Mouse (Mus musculus) ovary, postnatal 10 days (tissue): Measurements from ENCODE around the gene Rassf8.

ENCODE experiments used
- DNase-seq: peaks from one replicate; pipeline ENCODE4 v3.0.0; 2022; ENCODE audit warnings: low spot score

The Rassf8 gene

GRCm38 (mm10) chr6:145862739-145863064 is 116.2 kb downstream of the Rassf8 start:
- DNase-seq, result no peak

GRCm38 (mm10) chr6:145863065-145863971 is 116.8 kb downstream of the Rassf8 start:
- DNase-seq, result peak; percentile 23

GRCm38 (mm10) chr6:145864171-145864570 is 117.6 kb downstream of the Rassf8 start:
- no peak for DNase-seq

- DNase-seq, result peak; percentile 25
These were observed 118.8 kb downstream of the Rassf8 start, which contains the start of gene Bhlhe41 for GRCm38 (mm10) chr6:145865289-145865885. Gene Bhlhe41, minus strand, starts transcription at chr6:145865558.

- peak; percentile 70 for DNase-seq
These were observed 119.6 kb downstream of the Rassf8 start for GRCm38 (mm10) chr6:145865886-145866851.

- no peak for DNase-seq
These were observed 120.6 kb downstream of the Rassf8 start for GRCm38 (mm10) chr6:145867111-145867510.
